In genomic region chr11:67237481-67238079, GRCm38 (mm10) we compare ENCODE assay signal across 14 mouse cellular contexts. TPM values are rescaled to one million over a fixed set of nuclear protein-coding genes. Genes with fewer than 3 reads are reported as not detected.
"Had no signal": no experiment of that assay in that cellular context is flagged by ENCODE, and none has a peak within 500 bp of the region (broad histone marks: within the 10 kb centered on the region; RNA-seq: fewer than 3 reads in every experiment).

TSS of gene Myh4 (plus strand) at chr11:67238029.

- ATAC-seq: liver, embryonic 12.5 days; midbrain, embryonic 15.5 days had no signal

- H3K4me3 ChIP-seq: left cerebral cortex, adult 2 months; limb, embryonic 15.5 days; liver, embryonic 12.5 days; lung, embryonic 15.5 days; megakaryocyte, embryonic 14.5 days; midbrain, embryonic 15.5 days had no signal

- H3K4me2 ChIP-seq: limb, embryonic 15.5 days; liver, embryonic 12.5 days; lung, embryonic 15.5 days; midbrain, embryonic 11.5 days; midbrain, embryonic 15.5 days had no signal

- DNase-seq: kidney, postnatal 14 days; lung, postnatal 14 days; right cerebral cortex, postnatal 14 days; thymus, postnatal 4 days had no signal

- H3K36me3 ChIP-seq: limb, embryonic 15.5 days; liver, embryonic 12.5 days; lung, embryonic 15.5 days; midbrain, embryonic 15.5 days had no signal

- H3K9me3 ChIP-seq: limb, embryonic 15.5 days; liver, embryonic 12.5 days; lung, embryonic 15.5 days; midbrain, embryonic 15.5 days had no signal

- H3K9ac ChIP-seq: limb, embryonic 15.5 days; liver, embryonic 12.5 days; lung, embryonic 15.5 days; midbrain, embryonic 15.5 days had no signal

- H3K27ac ChIP-seq: left cerebral cortex, adult 2 months; limb, embryonic 15.5 days; liver, embryonic 12.5 days; lung, embryonic 15.5 days; macrophage; midbrain, embryonic 15.5 days had no signal

- H3K27me3 ChIP-seq: limb, embryonic 15.5 days; liver, embryonic 12.5 days; lung, embryonic 15.5 days; megakaryocyte, embryonic 14.5 days; midbrain, embryonic 15.5 days had no signal

- H3K4me1 ChIP-seq: limb, embryonic 15.5 days; liver, embryonic 12.5 days; lung, embryonic 15.5 days; megakaryocyte, embryonic 14.5 days; midbrain, embryonic 15.5 days had no signal

RNA-seq across cellular contexts. Expression of gene Myh4, which starts in this region (rescaled TPM):
- polyA plus RNA-seq: kidney, embryonic 14.5 days; liver, embryonic 12.5 days; macrophage; midbrain, embryonic 11.5 days; small intestine, adult 2 months had no signal
